Mouse (Mus musculus): ENCODE data around the gene Slc39a2. TPM values are rescaled to one million over a fixed set of nuclear protein-coding genes. Genes with fewer than 3 reads are reported as not detected.
"Not testable (repeated sequence)": the region's sequence is repeated elsewhere in the genome, so short reads cannot be mapped to it uniquely, and the experiment has no call there.

Gene Slc39a2
- polyA plus RNA-seq (2015; fragmentation: Nextera tagmentation; extraction: Ambion mirVana), result 0.12 and 0.15 TPM in 2 replicates

DNA sequence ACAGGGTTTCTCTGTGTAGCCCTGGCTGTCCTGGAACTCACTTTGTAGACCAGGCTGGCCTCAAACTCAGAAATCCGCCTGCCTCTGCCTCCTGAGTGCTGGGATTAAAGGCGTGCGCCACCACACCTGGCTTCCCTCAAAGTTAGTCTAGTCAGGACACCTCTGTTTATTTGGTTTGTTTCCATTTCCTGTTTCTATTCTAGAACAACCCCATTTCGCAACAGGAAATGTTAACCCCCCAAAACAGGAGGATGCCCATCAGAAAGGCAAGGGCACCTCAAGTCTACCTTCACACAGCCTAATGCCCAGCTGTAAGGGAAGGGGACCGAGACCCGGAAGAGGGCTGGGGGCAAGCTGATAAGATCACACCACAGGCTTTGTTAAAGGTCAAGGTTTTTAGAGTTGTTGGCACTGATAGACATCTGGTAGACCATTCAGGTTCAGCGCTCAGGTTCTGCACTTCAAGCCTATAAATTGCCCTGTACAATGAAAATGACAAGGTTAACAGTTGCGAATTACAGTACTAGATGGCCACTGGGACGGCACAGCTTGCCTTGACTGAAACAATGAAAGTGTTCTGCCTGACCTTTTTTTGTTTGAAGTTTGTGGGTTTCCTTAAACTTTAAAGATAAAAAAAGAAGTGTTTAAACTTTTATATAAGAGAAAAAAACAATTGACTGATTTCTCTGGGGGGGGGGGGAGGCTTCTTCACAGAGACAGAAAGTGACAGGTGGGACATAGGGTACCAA lies at the start of gene Slc39a2:
Gene Slc39a2 (plus strand): TSS at position 699 of the 749 bp plus-strand sequence.
- Histone ChIP-seq H3K9me3 (replicated peaks; ENCODE audit: low read length) (no peaks in the 10 kb centered on the region), H3K4me2 (ENCODE audit: low read length) (no peak within 1 kb of the TSS), H3K9ac (ENCODE audit: low read depth, low read length) (no peak within 1 kb of the TSS), H3K36me3 (ENCODE audit: insufficient read depth, low read length) (peaks cover 32% of the 10 kb centered on the region), H3K4me1 (replicated peaks; ENCODE audit: insufficient read depth, low read length) (no peaks in the 10 kb centered on the region), H3K27ac (no peak within 1 kb of the TSS), H3K4me3 (replicated peaks; ENCODE audit: low read depth, low read length) (no peak within 1 kb of the TSS), H3K27me3 (ENCODE audit: insufficient read depth, low read length) (no peaks in the 10 kb centered on the region)
- WGBS, result 82% methylated on average over 9 of the region's 9 CpGs
- DNase-seq (ENCODE audit: low spot score) (no peak), ATAC-seq (replicated peaks; ENCODE audit: low FRiP score, low read depth) (no peak)
- TF ChIP-seq CTCF (IDR thresholded peaks at IDR 0.05; ENCODE audit: low read depth), result no peak

DNA sequence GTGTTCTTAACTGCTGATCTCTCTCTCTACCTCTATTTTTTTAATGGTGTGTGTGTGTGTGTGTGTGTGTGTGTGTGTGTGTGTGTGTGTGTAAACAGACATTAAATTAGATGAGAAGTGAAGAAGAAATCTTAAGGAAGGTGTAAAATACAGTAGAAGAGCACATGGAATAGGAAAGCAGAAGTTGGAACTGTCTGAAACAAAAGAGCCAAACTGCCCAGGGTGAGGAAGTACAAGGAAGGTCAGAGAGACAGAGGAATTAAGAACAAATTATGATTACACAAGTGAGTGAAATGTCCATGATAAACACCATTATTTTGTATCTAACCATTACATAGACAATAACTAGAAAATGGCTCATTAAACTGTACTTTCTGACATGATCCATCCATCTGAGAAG lies 48.8 kb upstream of the Slc39a2 start:
- no peak overlapping the region for H3K27ac ChIP-seq
- DNase-seq (ENCODE audit: low spot score), result no peak

DNA sequence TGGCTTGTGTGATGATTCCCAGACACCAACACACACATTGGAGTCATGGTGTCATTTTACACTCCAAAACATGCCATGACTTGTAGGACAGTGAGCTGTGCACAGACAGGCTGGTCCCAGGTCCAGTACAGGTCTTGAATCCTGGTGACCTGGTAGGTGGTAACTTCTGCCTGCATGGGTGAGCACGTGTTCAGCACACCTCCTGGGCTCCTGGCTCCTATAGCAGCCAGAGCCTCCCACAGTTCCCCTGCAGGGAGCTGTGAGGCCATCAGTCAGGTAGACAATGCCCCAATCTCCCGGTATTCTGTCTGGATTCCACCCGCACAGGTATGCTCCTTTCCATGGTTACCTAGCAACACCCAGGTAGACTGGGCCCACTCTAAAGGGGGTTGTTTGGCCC lies 46.1 kb upstream of the Slc39a2 start:
- Histone ChIP-seq H3K36me3 (ENCODE audit: insufficient read depth, low read length) (no peaks in the 10 kb centered on the region), H3K4me2 (ENCODE audit: low read length) (no peak overlapping the region), H3K9ac (ENCODE audit: low read depth, low read length) (no peak overlapping the region), H3K27me3 (ENCODE audit: insufficient read depth, low read length) (no peaks in the 10 kb centered on the region), H3K27ac (no peak overlapping the region), H3K4me3 (replicated peaks; ENCODE audit: low read depth, low read length) (no peak overlapping the region), H3K4me1 (replicated peaks; ENCODE audit: insufficient read depth, low read length) (no peaks in the 10 kb centered on the region), H3K9me3 (replicated peaks; ENCODE audit: low read length) (no peaks in the 10 kb centered on the region)
- no peak for DNase-seq (ENCODE audit: low spot score)
- no peak for TF ChIP-seq CTCF (IDR thresholded peaks at IDR 0.05; ENCODE audit: low read depth)
- no peak for ATAC-seq (replicated peaks; ENCODE audit: low FRiP score, low read depth)
- 67% methylated on average over 3 of the region's 3 CpGs for WGBS

More for the DNA sequence above, 48.8 kb upstream of the Slc39a2 start:
- Histone ChIP-seq H3K4me2 (ENCODE audit: low read length) (no peak overlapping the region), H3K9ac (ENCODE audit: low read depth, low read length) (no peak overlapping the region), H3K4me1 (replicated peaks; ENCODE audit: insufficient read depth, low read length) (no peaks in the 10 kb centered on the region), H3K9me3 (replicated peaks; ENCODE audit: low read length) (no peaks in the 10 kb centered on the region), H3K27me3 (ENCODE audit: insufficient read depth, low read length) (no peaks in the 10 kb centered on the region), H3K4me3 (replicated peaks; ENCODE audit: low read depth, low read length) (no peak overlapping the region), H3K36me3 (ENCODE audit: insufficient read depth, low read length) (no peaks in the 10 kb centered on the region)
- ATAC-seq (replicated peaks; ENCODE audit: low FRiP score, low read depth), result no peak
- TF ChIP-seq CTCF (IDR thresholded peaks at IDR 0.05; ENCODE audit: low read depth), result no peak

DNA sequence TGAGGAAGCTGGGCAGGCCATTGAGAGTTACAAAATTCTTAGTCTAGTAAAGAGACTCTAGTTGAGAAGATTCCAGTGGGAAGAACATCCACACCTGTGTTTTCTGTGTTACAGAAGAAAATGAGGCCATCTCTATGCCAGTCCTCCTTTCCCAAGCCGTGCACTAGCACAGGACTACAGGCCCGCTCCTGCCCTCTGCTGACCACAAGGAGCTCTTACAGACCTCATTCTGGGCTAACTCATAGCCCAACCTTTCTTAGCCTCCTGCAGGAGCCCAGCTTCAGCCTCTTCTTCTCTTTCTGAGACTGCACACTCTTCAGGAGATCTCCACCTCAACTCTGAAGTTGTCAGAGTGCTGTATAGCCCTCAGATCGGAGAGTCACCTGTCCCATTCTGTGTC lies 41.7 kb upstream of the Slc39a2 start:
- not testable (repeated sequence) for H3K4me3 ChIP-seq (replicated peaks; ENCODE audit: low read depth, low read length); H3K4me2 ChIP-seq (ENCODE audit: low read length)

DNA sequence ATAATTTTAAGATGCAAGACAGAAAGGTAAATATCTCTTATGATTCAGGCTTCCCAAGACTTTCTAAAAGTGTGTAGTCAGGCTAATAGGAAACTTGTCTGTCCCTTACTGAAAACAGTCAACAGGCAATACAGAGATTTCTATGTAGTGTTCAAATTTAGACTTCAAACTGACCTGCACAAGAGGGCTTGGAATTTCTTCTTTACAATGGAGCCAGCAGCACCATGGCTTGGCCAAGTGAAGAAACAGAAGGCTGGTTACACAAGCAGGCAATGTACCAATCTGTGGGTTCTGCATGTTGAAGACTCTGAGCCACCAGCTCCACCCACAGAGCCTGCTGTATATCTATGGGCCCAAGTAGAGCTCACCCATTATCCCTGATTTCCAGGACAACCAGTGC lies 39.3 kb upstream of the Slc39a2 start, which contains the start of gene Ear6:
Gene Ear6 (plus strand): TSS at position 301 of the 400 bp plus-strand sequence.
- Histone ChIP-seq H3K27ac (no peak within 1 kb of the TSS), H3K27me3 (ENCODE audit: insufficient read depth, low read length) (no peaks in the 10 kb centered on the region), H3K4me1 (replicated peaks; ENCODE audit: insufficient read depth, low read length) (no peaks in the 10 kb centered on the region), H3K9ac (ENCODE audit: low read depth, low read length) (no peak within 1 kb of the TSS), H3K36me3 (ENCODE audit: insufficient read depth, low read length) (no peaks in the 10 kb centered on the region), H3K4me3 (replicated peaks; ENCODE audit: low read depth, low read length) (no peak within 1 kb of the TSS), H3K4me2 (ENCODE audit: low read length) (no peak within 1 kb of the TSS), H3K9me3 (replicated peaks; ENCODE audit: low read length) (no peaks in the 10 kb centered on the region)
- no peak for DNase-seq (ENCODE audit: low spot score)
- TF ChIP-seq CTCF (IDR thresholded peaks at IDR 0.05; ENCODE audit: low read depth), result no peak
- ATAC-seq (replicated peaks; ENCODE audit: low FRiP score, low read depth), result no peak

More for the DNA sequence above, 41.7 kb upstream of the Slc39a2 start:
- WGBS, result 53% methylated on average over 3 of the region's 3 CpGs
- not testable (repeated sequence) for H3K4me1 ChIP-seq (replicated peaks; ENCODE audit: insufficient read depth, low read length); H3K36me3 ChIP-seq (ENCODE audit: insufficient read depth, low read length); H3K9ac ChIP-seq (ENCODE audit: low read depth, low read length); ATAC-seq (replicated peaks; ENCODE audit: low FRiP score, low read depth); H3K9me3 ChIP-seq (replicated peaks; ENCODE audit: low read length); H3K27ac ChIP-seq; H3K27me3 ChIP-seq (ENCODE audit: insufficient read depth, low read length)
- DNase-seq (ENCODE audit: low spot score), result peak; percentile 38
- TF ChIP-seq CTCF (IDR thresholded peaks at IDR 0.05; ENCODE audit: low read depth), result peak; percentile 59

DNA sequence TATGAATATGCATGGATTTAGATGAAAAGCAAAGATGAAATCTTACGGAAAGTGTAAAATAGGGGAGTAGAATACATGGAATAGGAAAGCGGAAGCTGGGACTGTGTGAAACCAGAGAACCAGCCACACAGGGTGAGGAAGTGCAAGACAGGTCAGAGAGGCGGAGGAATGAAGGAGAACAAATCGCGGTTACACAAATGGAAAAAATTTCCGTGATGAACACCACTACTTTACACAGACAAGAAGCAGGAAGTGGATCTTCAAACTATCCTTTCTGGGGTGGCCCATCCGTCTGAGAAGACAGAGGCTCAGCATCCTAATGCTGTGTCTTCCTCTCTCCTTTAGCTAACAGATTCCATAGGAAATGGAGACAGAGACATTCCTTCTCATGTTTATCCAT lies 37.4 kb upstream of the Slc39a2 start:
- H3K36me3 ChIP-seq (ENCODE audit: insufficient read depth, low read length); H3K4me2 ChIP-seq (ENCODE audit: low read length); H3K9me3 ChIP-seq (replicated peaks; ENCODE audit: low read length); ATAC-seq (replicated peaks; ENCODE audit: low FRiP score, low read depth); DNase-seq (ENCODE audit: low spot score); H3K9ac ChIP-seq (ENCODE audit: low read depth, low read length); H3K4me3 ChIP-seq (replicated peaks; ENCODE audit: low read depth, low read length); H3K4me1 ChIP-seq (replicated peaks; ENCODE audit: insufficient read depth, low read length); H3K27me3 ChIP-seq (ENCODE audit: insufficient read depth, low read length); H3K27ac ChIP-seq: not testable (repeated sequence)
- WGBS, result 69% methylated on average over 7 of the region's 7 CpGs

DNA sequence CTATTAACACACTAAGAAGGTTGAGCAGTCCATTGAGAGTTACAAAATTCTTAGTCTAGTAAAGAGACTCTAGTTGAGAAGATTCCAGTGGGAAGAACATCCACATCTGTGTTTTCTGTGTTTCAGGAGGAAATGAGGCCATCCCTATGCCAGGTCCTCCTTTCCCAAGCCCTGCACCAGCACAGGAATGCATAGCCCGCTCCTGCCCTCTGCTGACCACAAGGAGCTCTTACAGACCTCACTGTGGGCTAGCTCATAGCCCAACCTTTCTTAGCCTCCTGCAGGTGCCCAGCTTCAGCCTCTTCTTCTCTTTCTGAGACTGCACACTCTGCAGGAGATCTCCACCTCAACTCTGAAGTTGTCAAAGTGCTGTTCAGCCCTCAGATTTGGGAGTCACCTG lies 29.1 kb upstream of the Slc39a2 start:
- H3K27me3 ChIP-seq (ENCODE audit: insufficient read depth, low read length); H3K27ac ChIP-seq; H3K4me3 ChIP-seq (replicated peaks; ENCODE audit: low read depth, low read length); H3K36me3 ChIP-seq (ENCODE audit: insufficient read depth, low read length); ATAC-seq (replicated peaks; ENCODE audit: low FRiP score, low read depth); H3K4me1 ChIP-seq (replicated peaks; ENCODE audit: insufficient read depth, low read length); H3K9me3 ChIP-seq (replicated peaks; ENCODE audit: low read length); H3K9ac ChIP-seq (ENCODE audit: low read depth, low read length); H3K4me2 ChIP-seq (ENCODE audit: low read length): not testable (repeated sequence)
- TF ChIP-seq CTCF (IDR thresholded peaks at IDR 0.05; ENCODE audit: low read depth), result peak; percentile 63
- peak; percentile 36 for DNase-seq (ENCODE audit: low spot score)
- WGBS, result 0% methylated on average over 1 of the region's 1 CpGs
